Mouse (Mus musculus) heart, embryonic 16.5 days (tissue): ENCODE measurements around the gene Gm36864. TPM values are rescaled to one million over a fixed set of nuclear protein-coding genes. Genes with fewer than 3 reads are reported as not detected.
"Not testable (repeated sequence)": the region's sequence is repeated elsewhere in the genome, so short reads cannot be mapped to it uniquely, and the experiment has no call there.

Source experiments
- ATAC-seq: fragments of 200-750 bp; cut with Nextera tagmentation; replicated peaks from 2 replicates; pipeline ENCODE4 v1.8.0; 2017; ENCODE audit warnings: moderate number of reproducible peaks; ENCODE audit not compliant: insufficient read depth, low FRiP score; ENCODE audit errors: extremely low read depth
- H3K27ac ChIP-seq: fragments of 300-500 bp; sonication (generic); 2 replicates; pipeline ENCODE4 v1.5.1; 2014; ENCODE audit warnings: mild to moderate bottlenecking, low read length, control low read depth, moderate library complexity
- H3K27me3 ChIP-seq: fragments of 300-500 bp; sonication (generic); 2 replicates; pipeline ENCODE4 v1.6.1; 2014; ENCODE audit warnings: low read length, mixed read lengths; ENCODE audit not compliant: control insufficient read depth, insufficient read depth
- H3K36me3 ChIP-seq: fragments of 300-500 bp; sonication (generic); 2 replicates; pipeline ENCODE4 v1.6.1; 2014; ENCODE audit not compliant: control insufficient read depth, insufficient read depth
- H3K4me1 ChIP-seq: fragments of 300-500 bp; sonication (generic); 2 replicates; pipeline ENCODE4 v1.6.1; 2014; ENCODE audit warnings: low read length, mixed read lengths; ENCODE audit not compliant: control insufficient read depth, insufficient read depth
- H3K4me2 ChIP-seq: fragments of 300-500 bp; sonication (generic); 2 replicates; pipeline ENCODE4 v1.6.1; 2014; ENCODE audit warnings: low read depth, mild to moderate bottlenecking, control low read depth, low read length
- H3K4me3 ChIP-seq: fragments of 300-500 bp; sonication (generic); 2 replicates; pipeline ENCODE4 v1.5.1; 2014; ENCODE audit warnings: mild to moderate bottlenecking, control low read depth, low read length
- H3K9ac ChIP-seq: fragments of 300-500 bp; sonication (generic); 2 replicates; pipeline ENCODE4 v1.6.1; 2014; ENCODE audit warnings: low read length, control low read depth
- H3K9me3 ChIP-seq: fragments of 300-500 bp; sonication (generic); replicated peaks from 2 replicates; pipeline ENCODE4 v1.6.1; 2016; ENCODE audit warnings: low read length; ENCODE audit not compliant: control insufficient read depth
- WGBS: fragments of 180-500 bp; shearing (Covaris S2); extraction: QIAGEN DNeasy Blood & Tissue Kit; methylation state at CpG from one replicate; pipeline ENCODE4 v1.1.7; 2014; 5-methylcytosine and 5-hydroxymethylcytosine counted together
- polyA plus RNA-seq: library from polyadenylated mRNA; unstranded; fragments of >200 nt; fragmentation: Nextera tagmentation; extraction: Ambion mirVana; gene quantifications from 2 replicates; pipeline ENCODE4 v1.2.1, GENCODE M21; 2015

Gm36864 gene
- polyA plus RNA-seq = not detected in 2 replicates

GRCm38 (mm10) chr7:44235909-44236308, at the start of gene Gm36864:
Gene Gm36864 (plus strand): TSS chr7:44236177.
- Histone ChIP-seq H3K4me1 (no peaks in the 10 kb centered on the region), H3K36me3 (no peaks in the 10 kb centered on the region), H3K4me2 (no peak within 1 kb of the TSS), H3K9ac (no peak within 1 kb of the TSS), H3K4me3 (no peak within 1 kb of the TSS), H3K9me3 (no peaks in the 10 kb centered on the region), H3K27me3 (no peaks in the 10 kb centered on the region), H3K27ac (no peak within 1 kb of the TSS)
- WGBS = 45% methylated on average over 3 of the region's 3 CpGs
- ATAC-seq = no peak

- WGBS = 58% methylated on average over 8 of the region's 8 CpGs
- H3K27ac ChIP-seq, H3K27me3 ChIP-seq, H3K36me3 ChIP-seq, H3K4me2 ChIP-seq, H3K4me3 ChIP-seq, H3K4me1 ChIP-seq, ATAC-seq, H3K9me3 ChIP-seq, H3K9ac ChIP-seq: not testable (repeated sequence)
Observed at GRCm38 (mm10) chr7:44186516-44186915, 49.5 kb upstream of the Gm36864 start.

GRCm38 (mm10) chr7:44187936-44188335, 48.0 kb upstream of the Gm36864 start, which contains the start of gene Klk1b24:
Gene Klk1b24 (plus strand): TSS chr7:44188236.
- H3K27ac ChIP-seq, H3K4me1 ChIP-seq, H3K9ac ChIP-seq, H3K9me3 ChIP-seq, H3K27me3 ChIP-seq, ATAC-seq, H3K4me2 ChIP-seq, H3K36me3 ChIP-seq, H3K4me3 ChIP-seq: not testable (repeated sequence)

GRCm38 (mm10) chr7:44193466-44193865, 42.5 kb upstream of the Gm36864 start:
- not testable (repeated sequence) for H3K4me2 ChIP-seq, H3K27ac ChIP-seq, ATAC-seq, H3K9ac ChIP-seq, H3K4me1 ChIP-seq, H3K36me3 ChIP-seq, H3K4me3 ChIP-seq, H3K27me3 ChIP-seq, H3K9me3 ChIP-seq
- 78% methylated on average over 1 of the region's 1 CpGs for WGBS

- Histone ChIP-seq H3K27me3 (no peaks in the 10 kb centered on the region), H3K9ac (no peak within 1 kb of the TSS), H3K27ac (no peak within 1 kb of the TSS), H3K4me1 (no peaks in the 10 kb centered on the region), H3K4me2 (no peak within 1 kb of the TSS), H3K9me3 (no peaks in the 10 kb centered on the region), H3K36me3 (no peaks in the 10 kb centered on the region), H3K4me3 (no peak within 1 kb of the TSS)
- no peak for ATAC-seq
- WGBS = 47% methylated on average over 3 of the region's 3 CpGs
Observed at GRCm38 (mm10) chr7:44197891-44198290, 38.1 kb upstream of the Gm36864 start, which contains the start of gene Klk1b3. Gene Klk1b3 (plus strand): TSS chr7:44198191.

GRCm38 (mm10) chr7:44207135-44207534, 28.8 kb upstream of the Gm36864 start, which contains the start of gene Klk1b4:
Gene Klk1b4 (plus strand): TSS chr7:44207435.
- H3K9me3 ChIP-seq, H3K4me2 ChIP-seq, H3K4me1 ChIP-seq, H3K9ac ChIP-seq, ATAC-seq, H3K36me3 ChIP-seq, H3K27me3 ChIP-seq, H3K4me3 ChIP-seq, H3K27ac ChIP-seq: not testable (repeated sequence)
- WGBS = 46% methylated on average over 3 of the region's 3 CpGs

GRCm38 (mm10) chr7:44208307-44208706, 27.7 kb upstream of the Gm36864 start:
- Histone ChIP-seq H3K9ac (no peak overlapping the region), H3K4me3 (no peak overlapping the region), H3K4me2 (no peak overlapping the region), H3K9me3 (no peaks in the 10 kb centered on the region), H3K27me3 (no peaks in the 10 kb centered on the region), H3K36me3 (no peaks in the 10 kb centered on the region), H3K4me1 (no peaks in the 10 kb centered on the region), H3K27ac (no peak overlapping the region)
- WGBS = 61% methylated on average over 3 of the region's 3 CpGs
- ATAC-seq = no peak

GRCm38 (mm10) chr7:44215645-44216044, 20.3 kb upstream of the Gm36864 start, which contains the start of gene Klk1b5:
Gene Klk1b5 (plus strand): TSS chr7:44215945.
- no peaks in the 10 kb centered on the region for H3K9me3 ChIP-seq
- no peak within 1 kb of the TSS for H3K27ac ChIP-seq
- H3K36me3 ChIP-seq = no peaks in the 10 kb centered on the region
- H3K4me2 ChIP-seq = no peak within 1 kb of the TSS
- no peak within 1 kb of the TSS for H3K4me3 ChIP-seq
- H3K27me3 ChIP-seq = no peaks in the 10 kb centered on the region; the same call in 1 of the 2 replicates
- H3K9ac ChIP-seq = no peak within 1 kb of the TSS
- ATAC-seq = no peak
- no peaks in the 10 kb centered on the region for H3K4me1 ChIP-seq
- WGBS = 67% methylated on average over 1 of the region's 1 CpGs

GRCm38 (mm10) chr7:44221601-44222000, 14.4 kb upstream of the Gm36864 start:
- H3K27ac ChIP-seq, H3K4me3 ChIP-seq, H3K4me1 ChIP-seq, H3K36me3 ChIP-seq, H3K9ac ChIP-seq, ATAC-seq, H3K27me3 ChIP-seq, H3K4me2 ChIP-seq, H3K9me3 ChIP-seq: not testable (repeated sequence)
- 58% methylated on average over 8 of the region's 10 CpGs for WGBS
